21 mouse cellular contexts compared by ENCODE assay signal in the genomic region with DNA sequence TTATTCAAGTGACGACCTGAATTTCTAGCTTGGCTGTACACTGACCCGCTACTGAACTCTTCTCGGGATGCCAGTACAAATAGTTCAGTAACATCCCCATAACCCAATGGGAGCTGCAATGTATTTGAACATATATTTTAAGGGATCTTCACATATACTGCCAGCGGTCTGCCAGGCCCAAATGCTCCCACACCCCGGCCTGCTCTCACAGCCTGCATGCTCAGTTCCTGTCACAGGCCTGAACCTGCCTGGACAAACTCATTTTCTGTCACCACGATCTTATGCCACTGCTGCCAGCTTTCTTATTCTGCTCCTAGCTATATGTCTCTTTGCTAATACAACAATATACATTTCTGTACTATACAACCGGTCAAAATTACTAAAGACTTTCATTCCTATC.
DNase-seq lines count a peak whose midpoint lies in the region; ATAC-seq and TF ChIP-seq lines count a peak whose summit lies in the region.
"Had no signal": no experiment of that assay in that cellular context is flagged by ENCODE, and none has a peak within 500 bp of the region (broad histone marks: within the 10 kb centered on the region; RNA-seq: fewer than 3 reads in every experiment).

No protein-coding gene starts in this region.

- no peak overlapping the region for H3K9ac ChIP-seq in heart, embryonic 15.5 days
- H3K9ac ChIP-seq in heart, adult 2 months (ENCODE audit: low read depth, low read length) = no peak overlapping the region
- no peak overlapping the region for H3K9ac ChIP-seq in kidney, postnatal 0 days (ENCODE audit: low read depth, low read length)
- H3K9ac ChIP-seq: embryonic facial prominence, embryonic 15.5 days; liver, embryonic 12.5 days; stomach, embryonic 15.5 days had no signal

- no peak overlapping the region for H3K4me3 ChIP-seq in heart, embryonic 15.5 days
- H3K4me3 ChIP-seq in heart, adult 2 months = no peak overlapping the region
- H3K4me3 ChIP-seq in kidney, postnatal 0 days (replicated peaks; ENCODE audit: low read depth, low read length) = no peak overlapping the region
- H3K4me3 ChIP-seq: stomach, embryonic 15.5 days had no signal

- H3K9me3 ChIP-seq in heart, embryonic 15.5 days (replicated peaks) = no peaks in the 10 kb centered on the region
- H3K9me3 ChIP-seq in kidney, postnatal 0 days (replicated peaks; ENCODE audit: low read length) = no peaks in the 10 kb centered on the region
- H3K9me3 ChIP-seq: embryonic facial prominence, embryonic 15.5 days; forebrain, embryonic 10.5 days; heart, embryonic 13.5 days; liver, embryonic 12.5 days; midbrain, embryonic 12.5 days; stomach, embryonic 15.5 days had no signal

- no peaks in the 10 kb centered on the region for H3K36me3 ChIP-seq in heart, embryonic 15.5 days
- no peaks in the 10 kb centered on the region for H3K36me3 ChIP-seq in heart, adult 2 months (ENCODE audit: control insufficient read depth, insufficient read depth, low read length)
- no peaks in the 10 kb centered on the region for H3K36me3 ChIP-seq in kidney, postnatal 0 days (ENCODE audit: insufficient read depth, low read length)
- H3K36me3 ChIP-seq: embryonic facial prominence, embryonic 15.5 days; forebrain, embryonic 10.5 days; heart, embryonic 13.5 days; liver, embryonic 12.5 days; midbrain, embryonic 12.5 days; stomach, embryonic 15.5 days had no signal

- no peak for ATAC-seq in heart, embryonic 15.5 days (replicated peaks; ENCODE audit: insufficient number of reproducible peaks, insufficient read depth, low FRiP score, low read depth)
- ATAC-seq in kidney, postnatal 0 days (replicated peaks; ENCODE audit: low FRiP score, low read depth) = no peak
- ATAC-seq: liver, embryonic 12.5 days had no signal

- no peak for TF ChIP-seq EP300 in heart, adult 2 months (IDR thresholded peaks at IDR 0.05; ENCODE audit: insufficient read depth, low read depth, low read length)

- H3K27ac ChIP-seq in heart, embryonic 15.5 days = no peak overlapping the region
- no peak overlapping the region for H3K27ac ChIP-seq in heart, adult 2 months
- H3K27ac ChIP-seq in kidney, postnatal 0 days = no peak overlapping the region
- H3K27ac ChIP-seq: embryonic facial prominence, embryonic 15.5 days; forebrain, embryonic 10.5 days; heart, embryonic 13.5 days; liver, embryonic 12.5 days; midbrain, embryonic 12.5 days; stomach, embryonic 15.5 days had no signal

- H3K79me2 ChIP-seq in heart, adult 2 months (replicated peaks; ENCODE audit: control insufficient read depth, insufficient read depth, low read length) = no peaks in the 10 kb centered on the region

- peaks cover 12% of the 10 kb centered on the region for H3K4me1 ChIP-seq in heart, embryonic 15.5 days (replicated peaks)
- no peaks in the 10 kb centered on the region for H3K4me1 ChIP-seq in heart, adult 2 months (ENCODE audit: control insufficient read depth, insufficient read depth, low read length)
- H3K4me1 ChIP-seq in kidney, postnatal 0 days (replicated peaks; ENCODE audit: insufficient read depth, low read length) = no peaks in the 10 kb centered on the region
- H3K4me1 ChIP-seq: stomach, embryonic 15.5 days had no signal

- intact Hi-C loops in heart, adult 2 months (cut with DNase I) = no loop called here

- no peaks in the 10 kb centered on the region for H3K27me3 ChIP-seq in heart, embryonic 15.5 days
- no peaks in the 10 kb centered on the region for H3K27me3 ChIP-seq in heart, adult 2 months (ENCODE audit: control insufficient read depth, insufficient read depth, low read length)
- H3K27me3 ChIP-seq in kidney, postnatal 0 days (ENCODE audit: insufficient read depth, low read length) = no peaks in the 10 kb centered on the region
- H3K27me3 ChIP-seq: CH12.LX; embryonic facial prominence, embryonic 15.5 days; heart, embryonic 13.5 days; stomach, embryonic 15.5 days had no signal

- H3K4me2 ChIP-seq in heart, embryonic 15.5 days = peak overlapping the region; percentile 58
- peak overlapping the region; percentile 48; the same call in 1 of the 2 replicates for H3K4me2 ChIP-seq in kidney, postnatal 0 days (ENCODE audit: low read length)

- no peak for TF ChIP-seq POLR2A in heart, adult 2 months (IDR thresholded peaks at IDR 0.05; ENCODE audit: insufficient read depth, low read depth, low read length)

- TF ChIP-seq CTCF in heart, adult 2 months (IDR thresholded peaks at IDR 0.05) = no peak
- no peak for TF ChIP-seq CTCF in kidney, postnatal 0 days (IDR thresholded peaks at IDR 0.05; ENCODE audit: low read depth)

- no peak for DNase-seq in heart, adult 2 months
- DNase-seq in kidney, postnatal 0 days (ENCODE audit: low spot score) = no peak
- no peak for DNase-seq in kidney, postnatal 10 days
- peak; percentile 60 for DNase-seq in urinary bladder, postnatal 14 days (ENCODE audit: low spot score)
- no peak for DNase-seq in urinary bladder, postnatal 4 days (ENCODE audit: low spot score in 2 of 2)
- no peak for DNase-seq in thymus, adult 18-20 months
- DNase-seq: cerebellum, adult 9-11 months; heart, postnatal 36 days; kidney, adult 11 months; kidney, postnatal 14 days; lung, adult 2 months; lung, postnatal 4 days; spleen, adult 18-20 months had no signal

- 78% methylated on average over 7 of the region's 7 CpGs for WGBS in heart, embryonic 15.5 days
- WGBS in heart, adult 2 months = 88% methylated on average over 7 of the region's 7 CpGs
- WGBS in kidney, postnatal 0 days = 70% methylated on average over 7 of the region's 7 CpGs
